Mouse (Mus musculus) testis, adult 2 months (tissue): Measurements from ENCODE around the gene Gm37240.

Experiments used
- CTCF ChIP-seq: fragments of 200-500 bp; IDR thresholded peaks from 2 replicates; pipeline ENCODE4 v1.5.1; 2012; ENCODE audit warnings: low read depth, mild to moderate bottlenecking, inconsistent platforms, low read length, moderate library complexity; ENCODE audit not compliant: control insufficient read depth, insufficient read depth, insufficient replicate concordance
- POLR2A ChIP-seq: fragments of 200-500 bp; IDR thresholded peaks from 2 replicates; pipeline ENCODE4 v1.6.1; 2012; ENCODE audit warnings: low read depth, mild to moderate bottlenecking, inconsistent platforms, low read length, moderate library complexity; ENCODE audit not compliant: control insufficient read depth

DNA sequence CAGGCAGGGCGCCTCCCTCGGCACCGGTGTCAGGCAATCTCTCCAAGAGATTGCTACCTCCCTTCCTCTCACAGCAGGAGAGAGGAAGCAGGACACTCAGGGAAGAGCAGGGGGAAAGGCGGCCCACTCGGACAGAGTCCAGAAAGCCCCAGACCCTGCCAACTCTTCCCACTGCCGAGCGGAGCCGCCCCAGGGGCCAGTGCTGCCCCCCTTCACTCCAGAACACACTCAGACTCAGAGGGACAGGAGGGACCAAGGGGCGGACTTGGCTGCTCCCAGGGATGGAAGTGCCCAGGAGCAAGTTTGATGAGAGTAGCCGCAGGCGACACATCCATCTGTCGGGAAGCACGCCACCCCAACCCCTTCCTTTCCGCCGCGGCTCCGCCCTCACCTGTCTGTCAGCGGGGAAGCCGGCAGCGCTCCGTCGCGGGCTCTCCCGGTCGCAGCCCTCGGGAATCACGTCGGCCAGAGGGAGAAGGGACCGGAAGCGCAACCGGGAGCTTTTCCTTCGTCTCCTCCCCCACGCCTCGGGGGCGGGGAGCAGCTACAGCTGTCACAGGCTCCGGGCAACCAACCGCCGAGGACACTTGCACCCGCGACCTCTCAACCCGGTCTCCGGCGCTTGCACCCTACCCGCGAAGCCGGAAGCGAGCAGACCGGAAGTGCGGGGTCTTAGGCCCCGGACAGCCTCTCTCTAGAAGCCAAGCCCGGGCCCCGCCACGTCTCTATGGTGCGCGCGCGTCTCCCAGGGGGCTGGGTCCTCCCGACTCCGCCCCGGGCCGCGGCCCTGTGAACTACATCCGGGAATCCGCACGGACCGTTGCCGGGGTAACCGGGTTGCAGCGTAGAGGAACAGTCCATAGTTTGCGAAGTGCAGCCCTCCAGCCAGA is 1305.0 kb downstream of the Gm37240 start, which contains the start of gene Arfip1:
- TF ChIP-seq CTCF (no peak), POLR2A (peak; percentile 92)
